Mouse (Mus musculus) frontal cortex, postnatal 10 days (tissue): Measurements from ENCODE around the gene Scgb1a1.
A peak's percentile ranks its signal among the peaks of the same experiment; 100 is the strongest.
"Not testable (repeated sequence)": the region's sequence is repeated elsewhere in the genome, so short reads cannot be mapped to it uniquely, and the experiment has no call there.

Experiments used
- DNase-seq, 2 experiments: peaks; one replicate each; pipeline ENCODE4 v3.0.0; 2022; ENCODE audit warnings: low spot score in 2 of 2, mixed read lengths in 1 of 2

Scgb1a1 gene

DNA sequence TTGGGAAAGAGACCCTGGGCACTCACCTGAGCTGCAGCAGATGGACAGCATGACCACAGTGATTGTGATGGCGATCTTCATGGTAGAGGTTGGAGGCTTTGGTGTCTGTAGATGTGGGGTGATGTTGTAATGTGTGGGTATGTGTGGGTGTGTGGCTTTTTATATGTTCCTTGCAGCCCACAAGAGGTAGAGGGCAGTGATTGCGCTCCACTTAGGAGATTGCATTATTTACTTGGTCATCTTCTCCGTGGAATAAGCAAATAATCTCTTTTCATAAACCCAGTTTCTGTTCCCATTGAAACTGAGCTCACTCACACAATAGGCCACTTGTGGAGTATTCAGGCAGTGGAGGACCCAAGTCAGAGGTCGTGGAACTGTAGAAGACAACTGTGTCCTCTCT lies at the start of gene Scgb1a1:
TSS of gene Scgb1a1 (minus strand) at position 138 of the 400 bp plus-strand sequence.
- no peak for DNase-seq

DNA sequence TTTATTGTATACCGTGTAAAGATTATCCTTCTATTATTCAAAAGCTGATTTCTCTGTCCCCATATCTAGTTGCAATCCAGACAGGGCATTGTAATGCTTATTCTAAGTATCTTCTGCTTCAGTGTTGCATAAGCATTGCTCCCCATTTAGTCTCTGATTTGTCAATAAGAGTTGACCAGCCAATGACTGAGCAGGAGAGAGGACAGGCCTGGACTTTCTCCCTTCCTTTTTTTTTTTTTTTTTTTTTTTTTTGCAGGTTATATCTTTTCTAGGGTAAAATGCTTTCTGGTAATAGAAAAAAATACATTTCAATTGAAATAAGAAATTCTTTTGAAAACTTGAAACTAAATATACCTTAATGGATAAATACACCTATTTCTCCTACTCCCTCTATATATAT lies 49.4 kb upstream of the Scgb1a1 start:
- DNase-seq = no peak

DNA sequence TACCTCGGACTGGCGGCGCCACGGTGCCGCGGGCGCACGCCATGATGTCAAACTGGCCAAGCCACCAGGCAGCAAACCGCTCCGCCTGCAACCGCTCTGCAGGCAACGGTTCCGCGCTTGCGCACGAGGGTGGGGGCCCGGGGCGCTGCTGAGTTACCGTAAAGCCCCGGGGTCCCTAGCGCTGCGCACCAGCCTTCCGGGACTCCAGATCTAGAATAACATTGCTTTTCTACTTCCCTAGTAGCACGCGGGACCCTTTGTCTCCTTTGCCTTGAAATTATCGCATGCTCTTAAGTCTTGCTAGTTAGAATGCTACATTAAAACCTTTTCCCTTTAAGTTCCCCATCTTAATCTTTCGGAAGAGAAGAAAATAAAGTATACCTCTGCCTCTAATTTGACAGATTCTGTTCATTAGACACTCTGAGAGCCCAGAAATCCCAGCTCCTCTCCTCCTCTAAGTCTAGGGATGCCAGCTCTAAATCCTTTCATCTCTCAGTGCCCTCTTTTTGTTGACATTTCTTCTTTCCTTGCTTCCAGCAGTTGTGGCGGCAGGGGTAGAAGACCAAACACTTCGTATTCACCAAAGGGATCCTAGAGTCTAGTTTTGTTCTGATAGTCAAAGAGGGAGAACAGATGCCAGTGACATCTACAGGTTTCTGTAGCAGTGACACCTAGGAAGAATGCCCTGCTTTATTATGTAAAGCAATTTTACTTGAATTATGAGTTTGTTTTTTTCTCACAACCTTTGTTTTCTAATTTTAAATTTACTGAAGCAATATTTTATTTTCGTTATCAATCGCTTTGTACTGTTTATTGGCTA lies 48.0 kb upstream of the Scgb1a1 start, which contains the start of gene Asrgl1:
TSS of gene Asrgl1 (minus strand) at position 125 of the 820 bp plus-strand sequence.
- peak; percentile 86 to 89 for DNase-seq

DNA sequence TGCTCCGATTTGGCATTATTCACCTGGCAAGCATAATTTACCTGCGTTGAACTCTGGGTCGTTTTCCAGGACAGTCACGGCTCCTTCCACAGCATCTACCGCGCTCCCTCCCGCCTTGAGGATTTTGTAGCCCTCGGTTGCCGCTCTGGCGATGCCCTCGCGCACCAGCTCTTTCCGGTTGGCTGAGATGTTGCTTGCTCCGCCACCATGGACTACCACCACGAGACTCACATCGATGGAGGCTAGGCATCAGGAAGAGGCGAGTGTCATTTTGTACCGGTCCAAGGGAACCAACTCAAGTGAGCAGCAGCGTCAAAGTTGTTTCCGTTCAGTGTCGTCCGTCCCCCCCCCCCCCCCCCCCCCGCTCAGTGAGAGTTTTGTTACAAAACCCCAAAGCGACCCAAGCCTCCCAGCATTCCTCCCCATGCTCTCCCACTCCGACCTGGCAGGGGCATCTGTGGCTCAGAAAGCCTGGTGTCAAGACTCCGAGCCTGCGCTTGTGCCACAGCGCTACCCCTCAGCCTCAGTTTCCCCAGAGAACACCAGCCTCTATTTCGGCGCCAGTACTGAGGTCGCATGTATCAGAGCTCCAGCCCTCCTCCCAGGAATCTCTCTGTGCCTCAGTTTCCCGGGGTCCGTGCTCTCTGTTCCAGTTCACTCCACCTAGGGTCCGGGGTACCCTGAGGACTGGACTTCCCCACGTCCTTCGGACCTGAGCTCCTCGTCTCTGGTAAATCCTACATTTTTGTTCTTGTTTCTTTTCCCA lies 47.2 kb upstream of the Scgb1a1 start:
- no peak for DNase-seq

DNA sequence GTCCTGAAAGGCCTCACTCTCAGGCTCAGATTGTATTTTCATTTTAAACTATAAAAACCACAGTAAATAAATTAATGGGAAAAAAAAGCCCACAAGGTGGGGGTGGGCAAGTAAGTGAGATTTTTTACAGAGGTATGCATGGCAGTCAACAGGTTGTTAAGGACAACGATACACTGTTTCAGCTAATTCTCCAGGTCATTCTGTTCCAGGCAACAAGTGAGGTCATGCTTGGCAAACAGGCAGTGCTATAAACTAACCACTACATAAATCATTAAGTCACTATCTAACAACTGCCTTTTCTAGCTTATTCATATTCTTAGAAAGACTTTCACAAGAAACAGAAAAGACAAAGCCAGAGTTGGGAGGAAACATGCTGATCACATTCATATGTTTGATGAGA lies 42.2 kb upstream of the Scgb1a1 start:
- no peak for DNase-seq

DNA sequence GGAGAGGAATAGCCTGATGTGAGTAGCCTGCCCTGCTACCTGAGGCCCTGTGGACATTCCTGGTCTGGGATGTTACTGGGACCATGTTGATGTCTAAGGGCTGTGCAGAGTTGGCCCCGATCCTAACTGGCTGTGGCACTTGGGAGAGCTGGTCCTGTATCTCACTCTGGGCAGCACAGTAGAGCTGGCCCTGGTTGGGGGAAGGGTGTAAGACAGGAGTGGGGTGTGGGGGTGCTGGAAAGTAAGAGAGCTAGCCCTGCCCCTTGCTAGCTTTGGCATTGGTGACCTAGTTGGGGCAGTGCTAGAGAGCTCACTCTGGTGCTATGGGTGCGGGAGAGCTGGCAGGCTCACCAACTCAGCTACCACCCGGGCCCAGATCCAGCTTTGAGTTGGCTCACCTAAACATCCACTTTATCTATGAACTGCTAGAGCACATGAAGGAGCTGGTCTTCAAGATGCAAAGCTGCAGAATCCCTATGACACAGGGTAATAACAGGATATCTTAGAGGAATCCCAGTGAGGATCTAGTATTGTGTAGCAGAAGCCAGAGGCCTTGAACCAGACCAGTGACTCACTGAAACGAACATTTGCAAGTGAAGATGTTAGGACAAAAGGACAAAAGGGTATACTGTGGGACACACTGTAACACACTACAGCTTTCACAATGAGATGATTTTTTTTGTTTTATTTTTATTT lies 40.9 kb upstream of the Scgb1a1 start:
- no peak for DNase-seq

DNA sequence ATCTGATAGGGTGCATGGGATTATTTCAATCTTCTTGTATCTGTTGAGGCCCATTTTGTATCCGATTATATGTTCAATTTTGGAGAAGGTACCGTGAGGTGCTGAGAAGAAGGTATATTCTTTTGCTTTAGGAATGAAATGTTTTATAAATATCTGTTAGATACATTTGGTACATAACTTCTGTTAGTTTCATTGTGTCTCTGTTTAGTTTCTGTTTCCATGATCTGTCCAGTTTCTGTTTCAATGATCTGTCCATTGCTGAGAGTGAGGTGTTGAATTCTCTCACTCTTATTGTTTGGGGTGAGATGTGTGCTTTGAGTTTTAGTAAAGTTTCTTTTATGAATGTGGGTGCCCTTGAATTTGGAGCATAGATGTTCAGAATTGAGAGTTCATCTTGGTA lies 36.2 kb upstream of the Scgb1a1 start:
- DNase-seq = not testable (repeated sequence)

DNA sequence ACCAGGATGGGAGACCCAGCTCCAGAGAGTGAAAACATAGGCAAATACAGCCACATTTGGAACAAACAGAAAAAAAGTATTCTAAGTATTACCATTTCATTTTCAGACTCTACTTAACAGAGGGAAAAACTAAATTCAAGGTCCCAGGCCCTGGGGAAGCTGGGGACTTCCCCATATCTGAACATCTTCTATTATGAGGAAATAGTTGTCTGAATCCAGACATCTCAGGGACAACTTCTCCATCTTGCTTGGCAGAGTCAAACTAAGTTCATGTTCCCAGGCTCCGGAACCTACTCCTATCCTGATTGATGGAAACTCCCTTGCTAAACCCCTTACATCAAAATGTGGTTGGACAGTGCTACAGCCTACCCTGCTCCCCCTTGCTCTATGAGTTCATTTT lies 34.6 kb upstream of the Scgb1a1 start:
- DNase-seq = no peak

DNA sequence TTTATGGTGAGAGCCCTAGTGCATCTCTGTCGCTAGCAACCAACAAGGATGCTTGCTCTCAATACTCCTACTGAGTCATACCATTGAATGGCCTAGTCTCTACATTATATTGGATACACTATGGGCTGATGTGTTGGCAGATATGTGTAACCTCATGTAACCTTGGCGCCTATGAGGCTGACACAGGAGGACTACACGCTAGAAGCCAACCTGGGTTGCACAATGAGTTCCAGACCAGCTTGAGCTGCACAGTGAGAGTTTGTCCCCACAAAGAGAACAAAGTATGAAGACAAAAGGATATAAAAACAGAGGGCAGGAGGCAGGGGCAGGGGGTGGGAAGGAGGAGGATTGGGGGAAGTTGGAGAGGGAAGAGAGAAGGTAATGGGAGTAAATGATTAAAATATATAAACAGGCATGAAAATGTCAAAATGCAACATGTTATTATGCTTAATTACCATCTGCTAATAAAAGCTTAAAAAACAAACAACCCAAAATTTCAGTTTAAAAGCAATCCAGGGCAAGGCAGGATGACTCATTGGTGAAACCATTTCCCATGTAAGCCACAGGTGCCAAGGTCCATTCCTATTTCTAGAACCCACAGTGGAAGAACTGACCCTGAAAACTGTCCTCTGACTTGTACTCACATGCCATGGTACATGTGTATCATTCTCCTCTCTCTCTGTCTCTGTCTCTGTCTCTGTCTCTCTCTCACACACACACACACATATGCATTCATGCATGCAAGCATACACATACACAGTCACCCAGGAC lies 32.1 kb upstream of the Scgb1a1 start:
- DNase-seq = no peak

DNA sequence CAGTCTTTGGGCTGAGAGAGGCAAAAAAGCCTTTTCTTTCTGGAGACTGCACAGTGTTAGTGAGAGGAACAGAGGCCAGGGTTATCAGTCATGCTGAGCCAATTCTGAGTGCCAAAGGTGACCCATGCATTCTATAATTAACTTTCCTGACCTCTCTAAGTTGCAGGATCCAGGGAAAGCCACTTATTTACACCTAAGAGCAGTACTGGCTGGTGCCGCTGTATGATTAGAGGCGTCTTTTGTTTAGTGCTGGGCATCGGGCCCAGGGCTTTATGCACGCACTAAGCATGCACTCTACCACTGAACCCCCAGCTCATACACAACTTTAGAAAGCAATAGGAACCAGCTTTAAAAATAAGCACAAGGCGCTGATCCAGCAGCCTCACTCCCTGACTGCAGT lies 29.5 kb upstream of the Scgb1a1 start:
- DNase-seq = no peak

DNA sequence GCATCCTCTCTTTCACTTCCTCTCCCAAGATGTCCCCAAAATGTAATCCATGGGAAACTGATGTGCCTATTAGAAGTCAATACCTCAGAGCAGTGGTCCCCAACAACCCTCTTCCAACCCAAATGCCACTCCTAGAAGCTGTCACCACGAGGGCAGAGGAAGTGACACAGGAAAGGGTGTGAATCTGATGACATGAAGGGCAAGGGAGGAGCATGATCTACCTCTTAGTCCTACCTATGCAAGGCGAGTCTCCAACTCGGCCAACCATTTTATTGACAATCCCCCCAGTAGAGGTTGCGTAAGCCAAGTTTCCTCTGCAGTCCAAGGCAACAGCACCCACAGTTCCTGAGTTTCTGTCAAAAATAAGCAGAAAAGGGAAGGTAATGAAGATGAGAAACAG lies 28.5 kb upstream of the Scgb1a1 start:
- DNase-seq = no peak

DNA sequence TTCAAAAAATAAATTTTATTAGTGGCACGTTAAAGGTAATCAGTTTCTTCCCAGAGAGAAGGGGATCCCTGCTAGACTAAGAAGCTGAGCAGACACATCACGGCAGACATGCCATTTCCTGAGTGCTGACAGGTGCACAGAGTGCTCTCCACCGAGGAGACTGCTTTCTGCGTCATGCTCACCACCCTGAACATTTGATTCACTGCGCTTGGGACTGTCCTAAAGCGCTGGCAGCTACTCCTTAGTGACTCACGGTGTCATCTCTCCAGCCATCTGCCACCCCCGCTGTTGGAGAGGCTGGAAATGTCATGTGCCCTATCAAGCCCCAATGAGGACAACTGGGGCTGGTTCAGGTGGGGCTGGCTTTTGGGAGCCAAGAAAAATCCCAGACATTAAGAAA lies 24.3 kb upstream of the Scgb1a1 start:
- no peak for DNase-seq

DNA sequence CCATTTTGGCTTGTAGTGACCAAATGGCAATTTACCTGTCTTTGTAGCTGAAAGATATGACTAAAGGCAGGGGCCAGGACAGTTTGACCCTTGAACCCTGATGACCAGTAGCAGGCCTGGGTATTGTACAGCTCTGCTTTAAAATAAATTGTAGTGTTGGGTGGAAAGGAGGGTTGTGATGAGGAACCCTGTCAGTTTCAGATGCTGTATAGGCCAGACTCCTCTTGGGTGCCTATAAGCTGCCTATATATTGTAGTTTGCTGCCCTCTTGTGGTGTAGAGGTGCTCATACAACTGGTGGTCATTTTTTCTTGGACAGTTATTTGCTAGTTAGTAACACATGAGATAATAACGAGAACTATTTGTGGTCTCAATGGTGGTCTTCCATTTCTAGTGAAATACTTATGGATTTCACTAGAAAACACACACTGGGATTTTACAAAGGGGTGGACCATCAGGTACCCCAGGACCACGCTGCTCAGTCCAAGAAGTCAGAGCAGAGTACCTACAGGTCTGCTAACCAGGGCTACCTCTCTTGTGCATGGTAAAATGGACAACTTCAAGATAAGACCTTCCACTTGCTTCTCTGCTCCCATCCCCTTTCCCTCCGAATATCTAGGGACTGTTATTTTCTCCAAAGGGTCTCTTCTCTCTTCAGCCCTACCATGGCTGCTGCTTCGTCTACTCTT lies 22.6 kb upstream of the Scgb1a1 start:
- DNase-seq = peak in 1 of 2 experiments; percentile 35

DNA sequence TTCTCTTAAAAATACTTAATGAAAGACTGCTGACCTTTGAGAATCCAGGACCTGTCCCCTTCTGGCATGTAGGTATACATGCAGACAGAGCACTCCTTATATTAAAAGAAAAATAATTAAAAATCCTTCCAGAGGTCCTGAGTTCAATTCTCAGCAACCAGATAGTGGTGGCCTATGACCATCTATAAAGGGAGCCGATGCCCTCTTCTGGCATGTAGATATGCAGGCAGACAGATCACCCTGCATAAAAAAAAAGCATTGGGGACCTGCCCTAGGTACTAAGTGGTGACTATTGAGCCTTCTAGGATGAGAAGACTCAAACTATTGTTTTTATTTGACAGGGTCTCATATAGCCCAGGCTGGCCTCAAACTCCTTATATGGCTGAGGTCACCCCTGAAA lies 20.8 kb upstream of the Scgb1a1 start:
- DNase-seq = no peak

DNA sequence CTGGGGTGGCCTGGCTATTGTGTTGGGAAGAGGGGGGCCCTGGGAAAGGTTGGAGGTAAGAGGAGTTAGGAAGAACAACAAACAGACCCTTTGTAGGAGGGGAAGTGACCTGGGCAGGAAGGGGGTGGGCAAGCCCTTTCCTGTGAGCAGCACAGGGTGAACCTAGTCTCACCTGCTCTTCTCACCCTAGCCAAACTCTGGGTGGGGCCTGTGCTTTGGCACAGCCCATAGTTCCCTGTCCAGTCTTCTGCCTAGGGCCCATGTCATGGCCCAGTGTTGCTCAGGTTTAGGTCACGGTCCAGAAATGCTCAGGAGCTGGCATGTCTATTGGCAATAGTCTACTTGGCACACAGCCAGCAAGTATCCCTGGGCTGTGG lies 19.6 kb upstream of the Scgb1a1 start:
- DNase-seq = no peak

DNA sequence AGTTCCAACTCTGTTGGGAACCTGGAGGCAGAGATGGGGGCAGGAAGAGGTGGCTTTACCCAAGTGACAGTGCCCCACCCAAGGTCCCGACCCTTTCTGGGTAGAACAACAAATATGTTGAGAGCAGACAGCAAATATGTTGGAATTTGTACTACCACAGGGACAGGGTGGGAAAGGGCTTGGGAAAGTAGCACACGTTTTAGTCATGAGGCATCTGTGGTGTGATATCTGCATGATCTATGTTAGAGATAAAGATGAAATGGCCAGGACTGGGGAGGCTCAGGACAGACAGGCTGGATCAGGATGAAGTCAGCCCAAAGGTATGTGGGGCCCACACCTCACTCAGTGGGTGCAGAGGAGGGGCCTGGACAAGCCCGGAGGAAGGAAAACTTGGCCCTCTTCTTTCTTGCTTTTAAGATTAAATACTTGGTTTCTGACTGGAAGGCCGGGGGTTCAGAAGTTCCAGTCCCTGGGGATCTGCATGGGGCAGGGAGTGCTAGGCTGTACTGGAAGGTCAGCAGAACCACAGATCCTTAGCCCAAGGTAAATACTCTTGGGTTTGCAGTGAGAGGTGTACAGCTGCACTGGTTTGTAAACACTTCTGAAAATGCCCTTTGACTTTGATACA lies 19.1 kb upstream of the Scgb1a1 start:
- DNase-seq = no peak

DNA sequence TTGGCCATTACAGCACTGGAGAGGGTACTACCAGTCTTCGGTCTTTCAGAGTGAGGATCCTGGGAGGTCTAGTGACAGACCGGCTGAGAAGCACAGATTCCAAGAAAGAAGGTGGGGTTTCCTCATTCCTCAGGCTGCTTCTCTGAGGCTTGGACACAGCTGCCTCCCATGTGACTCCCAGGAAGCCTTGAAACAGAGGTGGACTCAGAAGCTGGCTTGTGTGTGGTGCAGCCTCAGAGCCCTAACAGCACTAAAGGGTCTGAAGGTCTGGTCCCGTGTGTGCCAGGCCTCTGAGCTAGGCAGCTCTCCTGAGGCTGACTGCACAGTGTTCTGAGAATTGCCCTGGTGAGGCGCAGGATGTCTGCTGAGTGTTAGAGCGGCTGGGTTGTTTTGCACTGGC lies 18.3 kb upstream of the Scgb1a1 start:
- DNase-seq = no peak

DNA sequence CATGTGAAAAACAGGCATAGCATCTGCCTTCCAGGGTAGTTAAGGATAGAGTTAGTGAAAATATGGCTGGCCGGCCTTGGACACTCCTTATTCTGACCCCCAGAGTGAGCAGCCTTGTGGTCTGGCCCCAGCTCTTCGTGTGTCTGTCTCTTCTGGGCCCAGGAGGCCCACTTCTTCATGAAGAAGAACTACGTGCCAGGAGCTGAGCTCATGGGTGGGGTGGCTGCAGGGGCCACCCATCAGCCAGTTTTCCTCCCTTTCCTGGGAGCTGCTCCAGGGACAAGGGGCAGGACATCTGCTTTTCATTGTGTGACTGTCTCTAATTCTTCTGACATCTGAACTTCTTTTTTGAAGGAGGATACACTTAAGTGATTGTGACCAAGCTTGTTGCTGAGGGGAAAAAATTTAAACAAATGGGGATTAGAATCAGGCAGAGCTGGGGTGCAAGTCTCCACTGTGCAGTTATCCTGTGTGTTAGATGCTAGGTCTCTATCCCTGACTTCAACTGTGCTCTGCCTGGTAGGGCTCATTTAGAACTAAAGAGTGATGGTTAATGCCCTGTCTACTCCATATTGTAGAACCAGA lies 17.4 kb upstream of the Scgb1a1 start:
- no peak for DNase-seq

DNA sequence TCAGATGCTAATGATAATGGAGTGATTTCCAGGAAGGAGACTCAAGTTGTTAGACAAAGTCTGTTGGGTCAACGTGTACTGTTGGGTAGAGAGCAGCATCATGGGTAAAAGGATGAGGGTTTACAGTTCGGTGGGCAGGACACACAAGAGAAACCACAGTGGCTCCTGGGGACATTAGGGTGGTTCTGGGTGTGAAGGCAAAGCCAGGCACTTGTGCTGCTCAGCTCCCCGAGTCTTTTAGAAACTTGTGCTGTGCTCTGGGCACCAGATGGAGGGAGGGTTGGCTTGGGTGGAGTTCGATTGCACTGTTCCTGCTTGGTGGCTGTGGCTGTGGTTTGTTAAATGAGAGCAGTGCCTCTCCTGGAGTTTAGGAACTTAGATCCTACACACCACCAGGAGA lies 16.2 kb upstream of the Scgb1a1 start:
- no peak for DNase-seq

DNA sequence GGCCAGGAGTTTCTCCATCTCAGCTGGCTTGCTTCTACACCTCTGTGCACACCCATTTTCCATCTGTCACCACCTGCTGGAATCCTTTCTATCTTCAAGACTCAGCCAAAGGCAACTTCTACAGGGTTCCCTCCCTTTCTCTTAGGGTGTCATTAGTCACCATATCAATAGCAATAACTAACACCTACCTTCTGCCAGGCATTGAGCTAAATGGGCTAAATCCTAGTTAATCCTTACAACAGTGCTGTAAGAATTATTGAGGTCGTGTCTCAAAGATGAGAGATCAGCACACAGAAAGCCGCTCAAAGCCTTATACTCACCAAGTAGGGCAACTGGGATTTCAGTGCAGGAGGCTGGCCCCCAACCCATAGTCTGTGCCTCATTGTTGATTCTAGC lies 13.3 kb upstream of the Scgb1a1 start:
- no peak for DNase-seq
